Mouse (Mus musculus): Measurements from ENCODE around the gene Lta.

DNA sequence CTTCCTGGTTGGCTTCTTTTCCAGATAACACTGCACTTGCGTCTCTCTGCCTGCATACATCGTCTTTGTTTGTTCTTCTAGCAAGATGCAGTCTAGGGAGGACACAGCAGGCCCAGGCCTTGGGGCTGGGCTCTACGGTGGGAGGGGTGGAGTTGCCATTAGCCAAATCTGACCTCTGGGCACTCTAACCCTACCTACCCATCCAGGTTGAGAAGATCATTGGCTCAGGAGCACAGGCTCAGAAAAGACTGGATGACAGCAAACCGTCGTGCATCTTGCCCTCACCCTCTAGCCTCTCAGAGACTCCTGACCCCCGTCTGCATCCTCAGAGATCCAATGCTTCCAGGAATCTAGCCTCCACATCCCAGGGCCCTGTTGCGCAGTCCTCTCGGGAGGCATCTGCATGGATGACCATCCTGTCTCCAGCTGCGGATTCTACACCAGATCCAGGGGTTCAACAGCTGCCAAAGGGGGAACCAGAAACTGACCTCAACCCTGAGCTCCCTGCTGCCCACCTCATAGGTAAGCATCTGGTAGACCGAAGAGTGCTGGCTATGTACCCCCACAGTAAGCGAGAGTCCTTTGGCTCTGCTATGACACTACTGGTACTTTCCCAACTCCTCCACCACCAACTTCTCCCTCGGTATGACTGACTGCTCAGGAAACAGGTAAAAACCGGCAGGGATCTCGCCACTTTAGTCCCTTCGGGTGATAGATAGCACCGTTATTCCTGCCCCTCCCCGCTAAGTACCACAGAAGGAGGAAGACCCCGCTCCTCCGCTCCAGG is 10.1 kb downstream of the Lta start:
- TF ChIP-seq CTCF (IDR thresholded peaks at IDR 0.05; ENCODE audit: insufficient read depth, low read length), result 0 out of 2 replicates have a peak, but pooled peaks have one; percentile 6
- no peak for TF ChIP-seq POLR2A (IDR thresholded peaks at IDR 0.05; ENCODE audit: borderline replicate concordance, extremely low read depth, low read depth, low read length)

Measured in lung, adult 2 months (tissue).